Mouse (Mus musculus) hindbrain, embryonic 11.5 days (tissue): ENCODE data around the gene Hinfp. TPM values are rescaled to one million over a fixed set of nuclear protein-coding genes. Genes with fewer than 3 reads are reported as not detected.
"Not testable (repeated sequence)": the region's sequence is repeated elsewhere in the genome, so short reads cannot be mapped to it uniquely, and the experiment has no call there.

ENCODE experiments used
- ATAC-seq: fragments of 200-750 bp; cut with Nextera tagmentation; 2 replicates; pipeline ENCODE4 v1.8.0; 2017; ENCODE audit warnings: mild to moderate bottlenecking, moderate TSS enrichment, moderate library complexity; ENCODE audit not compliant: low FRiP score
- DNase-seq: peaks from one replicate; pipeline ENCODE4 v3.0.0-alpha.2; 2015; ENCODE audit warnings: low spot score
- H3K27ac ChIP-seq: fragments of 300-500 bp; sonication (generic); 2 replicates; pipeline ENCODE4 v1.5.1; 2014; ENCODE audit warnings: mild to moderate bottlenecking, low read depth, low read length
- H3K27me3 ChIP-seq: fragments of 300-500 bp; sonication (generic); 2 replicates; pipeline ENCODE4 v1.6.1; 2014; ENCODE audit warnings: mild to moderate bottlenecking, low read length, moderate library complexity, mixed read lengths; ENCODE audit not compliant: control insufficient read depth, insufficient read depth
- H3K36me3 ChIP-seq: fragments of 300-500 bp; sonication (generic); 2 replicates; pipeline ENCODE4 v1.6.1; 2014; ENCODE audit warnings: mild to moderate bottlenecking, low read length, moderate library complexity, mixed read lengths; ENCODE audit not compliant: control insufficient read depth, insufficient read depth
- H3K4me1 ChIP-seq: fragments of 300-500 bp; sonication (generic); replicated peaks from 2 replicates; pipeline ENCODE4 v1.6.1; 2014; ENCODE audit warnings: low read length, mixed read lengths; ENCODE audit not compliant: control insufficient read depth, insufficient read depth
- H3K4me2 ChIP-seq: fragments of 300-500 bp; sonication (generic); replicated peaks from 2 replicates; pipeline ENCODE4 v1.6.1; 2014; ENCODE audit warnings: mild to moderate bottlenecking, low read depth, low read length
- H3K4me3 ChIP-seq: fragments of 300-500 bp; sonication (generic); 2 replicates; pipeline ENCODE4 v1.5.1; 2014; ENCODE audit warnings: low read depth, low read length
- H3K9ac ChIP-seq: fragments of 300-500 bp; sonication (generic); 2 replicates; pipeline ENCODE4 v1.6.1; 2014; ENCODE audit warnings: low read depth, low read length
- H3K9me3 ChIP-seq: fragments of 300-500 bp; sonication (generic); 2 replicates; pipeline ENCODE4 v1.6.1; 2016; ENCODE audit warnings: low read length; ENCODE audit not compliant: control insufficient read depth
- WGBS: fragments of 180-500 bp; shearing (Covaris S2); extraction: QIAGEN DNeasy Blood & Tissue Kit; methylation state at CpG from one replicate; pipeline ENCODE4 v1.1.7; 2014; 5-methylcytosine and 5-hydroxymethylcytosine counted together
- polyA plus RNA-seq: library from polyadenylated mRNA; unstranded; fragments of >200 nt; fragmentation: Nextera tagmentation; extraction: Ambion mirVana; gene quantifications from 2 replicates; pipeline ENCODE4 v1.2.1, GENCODE M21; 2014

Hinfp gene
- polyA plus RNA-seq, 1 experiment from 2014 or later, result 23.2 TPM

GRCm38 (mm10) chr9:44336513-44336912 lies 31.0 kb upstream of the Hinfp start:
- not testable (repeated sequence) for H3K4me1 ChIP-seq, DNase-seq, H3K9me3 ChIP-seq, H3K27me3 ChIP-seq, ATAC-seq, H3K27ac ChIP-seq
- Histone ChIP-seq H3K4me2 (peak overlapping the region; percentile 78), H3K36me3 (peaks cover 15% of the 10 kb centered on the region), H3K9ac (peak overlapping the region; percentile 52), H3K4me3 (peak overlapping the region; percentile 89)
- WGBS, result 35% methylated on average over 4 of the region's 4 CpGs

GRCm38 (mm10) chr9:44336093-44336406 lies 30.6 kb upstream of the Hinfp start:
- peak overlapping the region; percentile 89 for H3K4me3 ChIP-seq
- H3K27ac ChIP-seq, result 0 out of 2 replicates have a peak overlapping the region, but pooled peaks have one; percentile 95
- peaks cover 15% of the 10 kb centered on the region for H3K36me3 ChIP-seq
- no peaks in the 10 kb centered on the region for H3K27me3 ChIP-seq
- H3K9ac ChIP-seq, result peak overlapping the region; percentile 99
- peak overlapping the region; percentile 78 for H3K4me2 ChIP-seq
- ATAC-seq (no peak), DNase-seq (no peak)
- WGBS, result 2% methylated on average over 5 of the region's 5 CpGs
- peaks cover 4% of the 10 kb centered on the region; the same call in 1 of the 2 replicates for H3K4me1 ChIP-seq
- no peaks in the 10 kb centered on the region for H3K9me3 ChIP-seq

- Histone ChIP-seq H3K9ac (peak overlapping the region; percentile 99), H3K4me1 (peaks cover 4% of the 10 kb centered on the region; the same call in 1 of the 2 replicates), H3K4me2 (peak overlapping the region; percentile 78), H3K36me3 (peaks cover 15% of the 10 kb centered on the region), H3K4me3 (peak overlapping the region; percentile 89), H3K27ac (peak overlapping the region; percentile 95), H3K9me3 (no peaks in the 10 kb centered on the region), H3K27me3 (no peaks in the 10 kb centered on the region)
- DNase-seq (peak; percentile 70), ATAC-seq (no peak)
- WGBS, result under 1% methylated on average over 48 of the region's 50 CpGs
Measured at GRCm38 (mm10) chr9:44335331-44336092, 30.0 kb upstream of the Hinfp start.

GRCm38 (mm10) chr9:44334396-44335330 lies 29.2 kb upstream of the Hinfp start, which contains the start of gene H2afx:
Gene H2afx, plus strand, starts transcription at chr9:44334694.
- Histone ChIP-seq H3K9me3 (no peaks in the 10 kb centered on the region), H3K27me3 (no peaks in the 10 kb centered on the region), H3K36me3 (peaks cover 15% of the 10 kb centered on the region), H3K4me1 (peaks cover 4% of the 10 kb centered on the region; the same call in 1 of the 2 replicates), H3K9ac (peak within 1 kb of the TSS; percentile 99), H3K4me3 (peak within 1 kb of the TSS; percentile 89), H3K4me2 (peak within 1 kb of the TSS; percentile 78), H3K27ac (peak within 1 kb of the TSS; percentile 95)
- under 1% methylated on average over 91 of the region's 91 CpGs for WGBS
- DNase-seq (peak; percentile 97), ATAC-seq (peak; percentile 97)

- peaks cover 18% of the 10 kb centered on the region for H3K36me3 ChIP-seq
- 94% methylated on average over 13 of the region's 13 CpGs for WGBS
Measured at GRCm38 (mm10) chr9:44332918-44333638, 27.6 kb upstream of the Hinfp start.

GRCm38 (mm10) chr9:44330736-44331135 lies 25.3 kb upstream of the Hinfp start:
- Histone ChIP-seq H3K4me3 (no peak overlapping the region), H3K9ac (no peak overlapping the region), H3K36me3 (peaks cover 18% of the 10 kb centered on the region), H3K9me3 (no peaks in the 10 kb centered on the region), H3K4me2 (no peak overlapping the region), H3K27me3 (no peaks in the 10 kb centered on the region), H3K4me1 (peaks cover under 1% of the 10 kb centered on the region; the same call in 1 of the 2 replicates), H3K27ac (no peak overlapping the region)
- 96% methylated on average over 6 of the region's 6 CpGs for WGBS
- DNase-seq (no peak), ATAC-seq (no peak)

More at GRCm38 (mm10) chr9:44332918-44333638, 27.6 kb upstream of the Hinfp start:
- no peak overlapping the region for H3K27ac ChIP-seq
- no peak for ATAC-seq
- no peak overlapping the region for H3K9ac ChIP-seq
- no peaks in the 10 kb centered on the region for H3K9me3 ChIP-seq
- H3K4me1 ChIP-seq, result peaks cover 4% of the 10 kb centered on the region; the same call in 1 of the 2 replicates
- H3K4me3 ChIP-seq, result no peak overlapping the region
- H3K4me2 ChIP-seq, result no peak overlapping the region
- no peak for DNase-seq
- no peaks in the 10 kb centered on the region for H3K27me3 ChIP-seq

- no peak overlapping the region for H3K9ac ChIP-seq
- WGBS, result 97% methylated on average over 5 of the region's 5 CpGs
- peak overlapping the region; percentile 80 for H3K4me2 ChIP-seq
- no peak for DNase-seq
- H3K36me3 ChIP-seq, result peaks cover 11% of the 10 kb centered on the region
- no peaks in the 10 kb centered on the region for H3K9me3 ChIP-seq
- H3K27ac ChIP-seq, result no peak overlapping the region
- H3K4me1 ChIP-seq, result peaks cover 2% of the 10 kb centered on the region; the same call in 1 of the 2 replicates
- no peak for ATAC-seq
- no peaks in the 10 kb centered on the region for H3K27me3 ChIP-seq
- peak overlapping the region; percentile 60 for H3K4me3 ChIP-seq
Measured at GRCm38 (mm10) chr9:44327926-44328325, 22.5 kb upstream of the Hinfp start.

- under 1% methylated on average over 22 of the region's 22 CpGs for WGBS
- Histone ChIP-seq H3K4me3 (peak overlapping the region; percentile 60), H3K27ac (peak overlapping the region; percentile 88), H3K36me3 (peaks cover 7% of the 10 kb centered on the region), H3K27me3 (no peaks in the 10 kb centered on the region), H3K9ac (peak overlapping the region; percentile 91), H3K4me2 (peak overlapping the region; percentile 80), H3K4me1 (peaks cover 2% of the 10 kb centered on the region; the same call in 1 of the 2 replicates), H3K9me3 (no peaks in the 10 kb centered on the region)
- ATAC-seq, result peak; percentile 67
- peak; percentile 60 for DNase-seq
Measured at GRCm38 (mm10) chr9:44327064-44327711, 21.7 kb upstream of the Hinfp start.
